Mouse (Mus musculus) embryonic facial prominence, embryonic 10.5 days (tissue): Measurements from ENCODE around the gene Ints2. TPM values are rescaled to one million over a fixed set of nuclear protein-coding genes. Genes with fewer than 3 reads are reported as not detected.
"Not testable (repeated sequence)": the region's sequence is repeated elsewhere in the genome, so short reads cannot be mapped to it uniquely, and the experiment has no call there.

Experiments
- DNase-seq: peaks from one replicate; pipeline ENCODE4 v3.0.0-alpha.2; 2017; ENCODE audit warnings: low spot score
- H3K27ac ChIP-seq: fragments of 300-500 bp; sonication (generic); replicated peaks from 2 replicates; pipeline ENCODE4 v1.5.1; 2016; ENCODE audit warnings: mild to moderate bottlenecking
- H3K27me3 ChIP-seq: fragments of 300-500 bp; sonication (generic); replicated peaks from 2 replicates; pipeline ENCODE4 v1.6.1; 2016; ENCODE audit warnings: low read depth, mild to moderate bottlenecking; ENCODE audit not compliant: poor library complexity, severe bottlenecking
- H3K36me3 ChIP-seq: fragments of 300-500 bp; sonication (generic); replicated peaks from 2 replicates; pipeline ENCODE4 v1.6.1; 2016; ENCODE audit warnings: mild to moderate bottlenecking, moderate library complexity
- H3K4me1 ChIP-seq: fragments of 300-500 bp; sonication (generic); 2 replicates; pipeline ENCODE4 v1.6.1; 2016
- H3K4me3 ChIP-seq: fragments of 300-500 bp; sonication (generic); 2 replicates; pipeline ENCODE4 v1.5.1; 2016; ENCODE audit warnings: mild to moderate bottlenecking, moderate library complexity
- H3K9me3 ChIP-seq: fragments of 300-500 bp; sonication (generic); 2 replicates; pipeline ENCODE4 v1.6.1; 2016; ENCODE audit warnings: mild to moderate bottlenecking
- WGBS: fragments of 180-500 bp; shearing (Covaris S2); methylation state at CpG from one replicate; pipeline ENCODE4 v1.1.7; 2016; 5-methylcytosine and 5-hydroxymethylcytosine counted together
- polyA plus RNA-seq: library from polyadenylated mRNA; unstranded; fragments of >200 nt; fragmentation: Nextera tagmentation; extraction: Ambion mirVana; gene quantifications from 2 replicates; pipeline ENCODE4 v1.2.1, GENCODE M21; 2016

Ints2 gene
- polyA plus RNA-seq, 1 experiment from 2014 or later = 55.4 TPM

DNA sequence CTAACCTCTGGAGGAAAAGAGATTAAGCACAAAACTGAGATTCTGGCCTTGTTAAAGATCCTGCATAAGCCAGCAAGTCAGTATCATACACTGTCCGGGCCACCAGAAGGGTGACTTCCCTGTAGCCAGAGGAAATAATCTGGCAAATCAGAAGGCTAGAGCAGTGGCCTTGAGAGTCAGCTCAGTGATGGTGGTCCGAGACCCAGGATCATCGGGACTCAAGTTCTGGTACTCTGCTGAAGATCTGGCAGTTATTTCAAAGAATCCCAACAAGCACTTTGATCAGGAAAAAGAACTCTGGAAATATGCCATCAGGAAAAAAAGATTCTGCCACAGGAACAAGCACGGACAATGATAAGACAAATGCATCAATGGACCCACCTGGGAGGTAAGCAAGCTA lies 51.5 kb downstream of the Ints2 start:
- Histone ChIP-seq H3K36me3 (peaks cover 88% of the 10 kb centered on the region), H3K27ac (no peak overlapping the region), H3K9me3 (peaks cover 40% of the 10 kb centered on the region), H3K4me1 (peaks cover 10% of the 10 kb centered on the region), H3K4me3 (no peak overlapping the region), H3K27me3 (no peaks in the 10 kb centered on the region)
- no peak for DNase-seq
- 95% methylated on average over 4 of the region's 4 CpGs for WGBS

DNA sequence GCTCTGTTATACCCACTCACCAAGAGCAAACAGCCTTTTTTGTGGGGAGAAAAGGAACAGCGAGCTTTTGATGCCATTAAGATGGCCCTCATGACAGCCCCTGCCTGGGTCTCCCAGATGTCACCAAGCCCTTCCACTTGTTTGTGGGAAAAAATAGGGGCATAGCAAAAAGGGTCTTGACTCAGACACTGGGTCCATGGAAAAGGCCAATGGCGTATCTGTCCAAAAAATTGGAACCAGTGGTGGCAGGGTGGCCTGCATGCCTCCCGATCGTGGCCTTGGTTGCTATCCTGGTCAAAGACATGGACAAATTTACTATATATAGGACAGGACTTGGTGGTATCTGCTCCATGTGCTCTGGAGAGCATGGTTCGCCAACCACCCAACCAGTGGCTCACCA lies 52.3 kb downstream of the Ints2 start:
- 97% methylated on average over 5 of the region's 5 CpGs for WGBS
- DNase-seq = no peak
- H3K9me3 ChIP-seq = peaks cover 40% of the 10 kb centered on the region
- H3K36me3 ChIP-seq = peaks cover 79% of the 10 kb centered on the region
- 0 out of 2 replicates have a peak overlapping the region, but pooled peaks have one; percentile 5 for H3K4me3 ChIP-seq
- no peak overlapping the region for H3K27ac ChIP-seq
- peaks cover 13% of the 10 kb centered on the region for H3K4me1 ChIP-seq
- no peaks in the 10 kb centered on the region for H3K27me3 ChIP-seq

DNA sequence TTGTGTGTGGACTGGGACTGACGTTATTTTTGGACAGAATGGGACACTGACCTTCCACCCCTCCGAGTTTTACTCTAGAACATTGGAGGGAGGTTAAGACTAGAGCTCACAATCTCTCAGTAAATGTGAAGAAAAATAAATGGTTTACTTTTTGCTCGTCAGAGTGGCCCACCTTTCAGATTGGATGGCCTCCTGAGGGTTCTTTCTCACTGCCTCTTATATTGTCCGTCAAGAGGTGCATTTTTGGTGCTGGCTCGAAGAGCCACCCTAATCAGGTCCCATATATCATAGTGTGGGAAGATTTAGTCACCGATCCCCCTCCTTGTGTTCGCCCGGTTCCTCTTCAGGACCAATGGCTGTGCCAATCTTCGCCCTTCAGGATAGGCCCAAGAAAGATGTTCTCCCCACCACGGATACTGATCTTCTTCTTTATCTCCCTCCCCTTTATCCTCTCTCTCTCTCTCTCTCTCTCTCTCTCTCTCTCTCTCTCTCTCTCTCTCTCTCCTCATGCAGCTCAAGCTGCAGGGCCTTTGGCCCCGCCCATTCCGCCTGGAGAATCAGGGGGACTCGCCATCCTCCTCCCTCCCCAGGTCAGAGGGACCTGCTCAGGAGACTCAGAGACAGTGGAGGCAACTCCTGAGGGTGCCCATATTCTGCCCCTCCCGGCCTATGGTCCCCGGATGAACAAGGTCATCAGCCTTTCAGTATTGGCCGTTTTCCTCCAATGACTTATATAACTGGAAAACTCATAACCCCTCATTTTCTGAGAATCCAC lies 55.3 kb downstream of the Ints2 start:
- H3K36me3 ChIP-seq = peaks cover 67% of the 10 kb centered on the region
- WGBS = 61% methylated on average over 16 of the region's 16 CpGs
- peaks cover 19% of the 10 kb centered on the region for H3K4me1 ChIP-seq
- no peaks in the 10 kb centered on the region for H3K27me3 ChIP-seq
- peak overlapping the region; percentile 95 for H3K27ac ChIP-seq
- peaks cover 38% of the 10 kb centered on the region for H3K9me3 ChIP-seq
- peak overlapping the region; percentile 86 for H3K4me3 ChIP-seq
- peak; percentile 19 for DNase-seq

DNA sequence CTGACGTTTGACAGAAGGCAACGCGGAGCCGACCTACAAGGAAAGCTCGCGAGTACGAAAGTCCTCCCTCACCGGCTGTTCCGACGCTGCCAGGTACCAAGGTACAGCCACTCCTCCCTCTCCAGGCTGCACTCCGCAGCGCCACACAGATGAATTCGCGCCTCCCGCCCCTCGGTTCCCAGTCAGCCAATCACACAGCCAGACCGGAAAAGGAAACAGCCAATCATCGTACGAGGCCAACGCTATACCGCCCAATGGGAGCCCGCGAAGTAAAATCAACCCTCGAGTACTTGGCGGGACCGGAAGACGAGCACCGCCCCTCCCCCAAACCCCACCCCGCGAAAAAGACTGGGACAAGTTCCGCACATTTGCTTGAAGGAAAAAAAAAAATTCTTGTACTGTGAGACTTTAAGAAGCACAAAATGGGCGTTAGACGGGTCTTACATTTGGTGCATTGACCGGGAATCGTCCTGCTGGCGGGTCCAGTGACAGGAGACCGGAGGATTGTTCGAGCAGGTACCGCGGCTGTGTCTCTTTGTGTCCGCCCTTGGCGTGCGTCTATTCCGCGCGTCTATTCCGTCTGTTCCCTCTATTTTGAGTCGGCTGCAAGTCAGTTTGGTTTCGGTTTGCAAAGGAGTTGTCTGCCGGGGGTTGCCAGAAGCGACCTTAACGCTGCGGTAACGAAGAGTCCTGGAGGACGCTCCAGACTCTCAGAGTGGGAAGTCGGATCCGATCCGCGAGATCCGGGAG lies 56.2 kb downstream of the Ints2 start, which contains the start of gene Brip1:
Gene Brip1, minus strand, starts transcription at position 157 of the 750 bp plus-strand sequence.
- WGBS = under 1% methylated on average over 60 of the region's 60 CpGs
- H3K4me1 ChIP-seq = peaks cover 19% of the 10 kb centered on the region
- DNase-seq = peak; percentile 97
- peaks cover 67% of the 10 kb centered on the region for H3K36me3 ChIP-seq
- no peaks in the 10 kb centered on the region for H3K27me3 ChIP-seq
- peak within 1 kb of the TSS; percentile 86 for H3K4me3 ChIP-seq
- peaks cover 32% of the 10 kb centered on the region for H3K9me3 ChIP-seq
- H3K27ac ChIP-seq = peak within 1 kb of the TSS; percentile 95

DNA sequence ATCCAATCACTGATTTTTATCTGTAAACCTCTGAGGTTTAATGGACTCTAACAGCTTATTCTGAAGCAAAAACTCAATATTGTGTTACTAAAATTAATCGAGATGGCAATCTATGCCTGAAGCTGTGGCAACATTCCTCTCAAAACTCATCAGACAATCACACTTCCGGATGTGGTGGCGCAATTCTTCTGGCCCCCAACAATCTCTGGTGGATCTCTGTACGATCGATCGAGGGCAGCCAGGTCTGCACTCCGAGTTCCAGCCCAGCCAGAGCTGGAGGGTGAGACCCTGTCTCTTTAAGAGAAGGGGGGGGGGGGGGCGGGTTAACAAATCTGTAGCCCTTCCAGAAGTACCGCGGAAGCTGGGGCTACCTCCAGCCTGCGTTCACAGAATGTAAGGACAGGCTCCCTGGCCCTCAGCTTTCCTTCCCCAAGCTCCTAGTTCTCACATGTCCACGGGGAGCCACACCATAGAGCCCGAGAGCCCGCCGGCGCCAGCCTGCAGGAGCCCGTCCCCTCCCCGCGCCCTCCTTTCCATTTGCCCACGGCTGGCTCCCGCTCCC lies 56.8 kb downstream of the Ints2 start:
- under 1% methylated on average over 21 of the region's 21 CpGs for WGBS
- H3K4me1 ChIP-seq = peaks cover 19% of the 10 kb centered on the region

DNA sequence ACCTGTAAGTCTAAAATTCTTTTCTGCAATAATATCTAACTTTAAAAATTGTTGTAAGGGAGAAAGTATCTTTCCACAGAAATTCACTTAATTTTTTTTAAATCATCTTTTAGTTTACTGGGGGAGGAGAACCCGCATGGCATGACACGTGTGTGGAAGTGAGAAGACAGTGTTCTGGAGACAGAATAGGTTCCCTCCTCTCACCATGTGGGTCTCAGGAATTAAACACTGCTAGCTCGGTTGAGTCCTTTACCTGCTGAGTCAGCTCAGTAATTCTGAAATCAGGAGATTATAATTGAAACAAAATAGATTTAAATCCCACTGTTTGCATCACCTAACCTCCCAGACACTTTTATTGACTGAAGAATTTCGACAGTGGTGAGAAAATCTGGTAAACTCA lies 57.6 kb downstream of the Ints2 start:
- Histone ChIP-seq H3K4me1 (peaks cover 19% of the 10 kb centered on the region), H3K27me3 (no peaks in the 10 kb centered on the region), H3K9me3 (peaks cover 23% of the 10 kb centered on the region), H3K4me3 (peak overlapping the region; percentile 86), H3K36me3 (peaks cover 66% of the 10 kb centered on the region), H3K27ac (no peak overlapping the region)
- 70% methylated on average over 4 of the region's 4 CpGs for WGBS
- no peak for DNase-seq

More for the DNA sequence above, 56.8 kb downstream of the Ints2 start:
- H3K27ac ChIP-seq = peak overlapping the region; percentile 95
- peaks cover 30% of the 10 kb centered on the region for H3K9me3 ChIP-seq
- peak overlapping the region; percentile 86 for H3K4me3 ChIP-seq
- peaks cover 66% of the 10 kb centered on the region for H3K36me3 ChIP-seq
- no peaks in the 10 kb centered on the region for H3K27me3 ChIP-seq
- no peak for DNase-seq

DNA sequence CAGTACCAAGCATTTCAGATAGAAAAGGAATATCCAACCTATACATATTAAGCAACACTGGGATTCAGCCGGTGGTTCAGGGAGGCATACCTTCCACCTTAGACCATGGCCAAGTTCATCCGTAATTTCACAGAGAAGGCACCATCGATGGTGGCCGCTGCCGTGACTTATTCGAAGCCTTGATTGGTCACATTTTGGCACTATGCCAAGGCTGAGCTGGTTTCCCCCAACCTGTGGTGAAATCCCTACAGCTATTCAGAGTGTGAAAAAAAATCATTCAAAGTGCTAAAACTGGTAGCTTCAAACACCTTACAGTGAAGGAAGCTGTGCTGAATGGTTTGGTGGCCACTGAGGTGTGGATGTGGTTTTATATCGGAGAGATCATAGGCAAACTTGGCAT lies 72.2 kb downstream of the Ints2 start:
- not testable (repeated sequence) for H3K27ac ChIP-seq, DNase-seq, H3K9me3 ChIP-seq, H3K27me3 ChIP-seq, H3K4me1 ChIP-seq, H3K4me3 ChIP-seq
- 95% methylated on average over 7 of the region's 7 CpGs for WGBS
- H3K36me3 ChIP-seq = peaks cover 31% of the 10 kb centered on the region

DNA sequence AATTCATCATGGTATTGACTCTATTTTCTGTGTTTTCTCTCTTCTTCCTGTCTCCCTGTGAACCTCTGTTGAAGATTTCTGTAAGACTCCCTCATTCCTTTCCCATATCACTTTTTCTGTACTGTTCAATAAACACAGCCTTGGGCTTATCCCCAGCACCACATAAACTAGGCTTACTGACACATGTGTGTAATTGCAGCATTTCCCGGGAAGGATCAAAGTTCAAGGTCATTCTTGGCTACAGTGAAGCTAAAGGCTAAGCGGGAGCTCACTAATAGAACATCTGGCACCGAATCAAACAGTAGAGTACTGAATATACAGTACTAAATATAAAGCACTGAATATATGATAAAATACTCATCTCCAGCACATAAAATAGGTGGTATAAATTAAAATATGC lies 81.5 kb downstream of the Ints2 start:
- 78% methylated on average over 3 of the region's 3 CpGs for WGBS
- H3K27me3 ChIP-seq = no peaks in the 10 kb centered on the region
- H3K9me3 ChIP-seq = no peaks in the 10 kb centered on the region
- no peak overlapping the region for H3K27ac ChIP-seq
- H3K36me3 ChIP-seq = no peaks in the 10 kb centered on the region
- H3K4me1 ChIP-seq = no peaks in the 10 kb centered on the region
- no peak for DNase-seq
- no peak overlapping the region for H3K4me3 ChIP-seq

DNA sequence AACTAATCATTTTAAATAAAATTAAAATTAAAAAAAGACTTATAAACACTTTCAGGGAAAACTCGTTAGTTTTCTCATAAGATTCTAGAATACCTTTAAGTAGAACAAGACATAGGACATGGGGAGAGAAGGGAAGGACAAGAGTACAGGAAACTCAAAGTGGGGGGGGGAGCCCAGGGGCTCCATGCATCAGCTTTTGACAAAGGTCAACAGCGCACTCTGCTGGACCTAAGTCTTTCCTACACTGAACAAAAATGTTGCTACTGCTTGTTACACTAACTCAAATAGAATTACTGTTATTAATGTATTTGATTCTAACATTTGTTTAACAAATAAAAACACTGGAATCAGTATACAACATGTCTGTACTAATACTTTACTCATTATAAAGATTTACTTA lies 83.2 kb downstream of the Ints2 start:
- peak; percentile 41 for DNase-seq
- Histone ChIP-seq H3K36me3 (peaks cover 3% of the 10 kb centered on the region; the same call in 1 of the 2 replicates), H3K27ac (no peak overlapping the region), H3K9me3 (no peaks in the 10 kb centered on the region), H3K4me3 (no peak overlapping the region), H3K27me3 (no peaks in the 10 kb centered on the region), H3K4me1 (no peaks in the 10 kb centered on the region)
- WGBS = 53% methylated on average over 2 of the region's 2 CpGs

DNA sequence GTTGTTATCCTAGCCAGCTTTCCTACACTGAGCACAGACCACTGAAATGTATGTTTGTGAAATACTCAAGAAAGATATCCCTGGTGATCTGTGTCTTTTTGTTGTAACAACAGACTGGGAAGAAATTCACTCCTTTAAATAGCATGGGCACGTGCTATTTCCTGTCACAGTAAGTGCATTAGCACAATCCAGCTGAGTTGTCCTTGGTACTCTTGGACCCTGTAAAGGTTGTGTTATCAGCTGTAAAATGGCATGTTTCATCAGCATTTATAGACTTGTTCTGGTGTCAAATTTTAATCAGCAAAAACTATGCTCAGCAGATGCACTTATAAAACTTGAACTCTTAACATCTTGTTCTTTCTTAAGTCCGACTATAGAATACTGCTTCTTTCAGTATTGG lies 86.6 kb downstream of the Ints2 start:
- no peak overlapping the region for H3K4me3 ChIP-seq
- no peaks in the 10 kb centered on the region for H3K27me3 ChIP-seq
- DNase-seq = no peak
- WGBS = 86% methylated on average over 2 of the region's 2 CpGs
- no peaks in the 10 kb centered on the region for H3K9me3 ChIP-seq
- no peaks in the 10 kb centered on the region for H3K4me1 ChIP-seq
- H3K27ac ChIP-seq = no peak overlapping the region
- peaks cover 3% of the 10 kb centered on the region; the same call in 1 of the 2 replicates for H3K36me3 ChIP-seq
